Mouse (Mus musculus): ENCODE data around the gene Fgf13.

Gene Fgf13

DNA sequence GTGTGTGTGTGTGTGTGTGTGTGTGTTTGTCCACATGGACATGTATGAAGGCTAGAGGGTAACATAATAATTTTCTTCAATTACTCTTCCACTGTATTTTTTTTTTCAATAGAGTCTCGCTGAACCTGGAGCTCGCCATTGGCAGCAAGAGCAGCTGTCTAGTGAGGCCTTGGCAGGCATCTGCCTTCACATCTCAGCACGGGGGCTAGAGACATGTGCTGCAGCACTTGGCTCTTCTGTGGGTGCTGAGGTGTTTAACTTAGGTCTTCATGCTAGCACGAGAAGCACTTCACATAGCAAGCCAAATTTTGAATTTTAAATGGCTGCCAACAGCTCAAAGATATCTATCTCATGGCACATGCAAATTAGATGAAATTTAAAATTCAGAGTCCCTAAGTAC is 380.9 kb downstream of the Fgf13 start:
- no peak for DNase-seq

DNA sequence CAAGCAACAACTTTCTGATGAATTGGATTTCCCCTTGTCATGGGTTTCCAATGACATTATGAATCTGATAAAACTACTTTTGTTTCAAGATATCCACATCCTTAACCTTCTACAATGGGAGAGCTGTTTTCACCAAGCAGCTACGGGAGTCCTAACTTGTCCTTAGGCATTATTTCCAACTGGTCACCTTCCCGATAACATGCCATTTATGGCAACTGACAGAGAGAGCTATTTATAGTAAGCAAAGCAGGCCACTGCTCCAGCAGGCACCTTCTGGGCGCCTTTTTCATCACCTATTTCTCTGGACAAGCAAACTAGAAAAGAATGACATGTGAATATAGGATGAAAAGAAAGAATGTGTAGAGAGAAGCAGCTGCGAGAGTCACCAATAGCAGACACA is 385.5 kb downstream of the Fgf13 start:
- DNase-seq = no peak

DNA sequence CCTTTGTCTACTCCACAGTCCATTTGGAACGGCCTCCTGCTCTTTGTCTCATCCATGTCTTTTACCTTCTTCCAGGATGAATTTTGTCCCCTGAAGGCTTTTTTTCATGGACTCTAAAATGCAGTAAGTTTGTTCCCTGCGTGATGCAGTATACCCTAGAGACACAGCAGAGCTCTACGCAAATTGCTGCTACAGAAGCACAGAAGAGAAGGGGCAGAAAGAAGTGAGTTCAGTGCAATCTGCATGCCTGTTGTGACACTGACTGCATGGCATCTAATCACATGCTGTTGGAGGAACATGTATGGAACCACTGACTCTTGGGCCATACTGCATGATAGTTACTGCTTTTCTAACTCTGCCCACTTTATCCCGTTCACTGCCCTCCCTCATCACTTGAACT is 388.2 kb downstream of the Fgf13 start:
- no peak for DNase-seq

DNA sequence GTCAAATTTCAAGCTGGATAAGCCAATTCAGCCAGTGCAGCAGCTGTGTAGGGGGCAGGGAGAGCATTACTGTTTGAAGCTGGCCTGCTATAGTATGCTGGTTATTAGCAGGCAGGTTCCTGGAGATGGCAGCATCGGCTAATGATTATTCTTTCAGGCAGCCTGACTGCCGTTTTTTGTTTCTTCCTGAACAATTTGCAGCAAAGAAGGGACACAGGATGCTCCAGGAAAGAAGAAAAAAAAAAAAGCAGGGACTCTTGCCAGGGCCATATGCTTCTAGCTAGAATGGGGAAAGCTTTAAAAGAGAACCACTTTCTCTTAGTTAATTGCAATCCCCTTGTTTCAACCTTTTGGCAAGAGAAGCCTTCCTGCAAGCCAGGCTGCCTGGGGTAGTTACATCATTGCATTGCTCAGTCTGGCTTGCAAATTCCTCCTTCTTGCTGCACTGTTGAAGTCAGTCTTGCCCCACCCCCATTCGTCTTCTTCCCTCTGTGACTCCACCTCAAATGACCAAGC is 388.7 kb downstream of the Fgf13 start:
- DNase-seq = no peak

DNA sequence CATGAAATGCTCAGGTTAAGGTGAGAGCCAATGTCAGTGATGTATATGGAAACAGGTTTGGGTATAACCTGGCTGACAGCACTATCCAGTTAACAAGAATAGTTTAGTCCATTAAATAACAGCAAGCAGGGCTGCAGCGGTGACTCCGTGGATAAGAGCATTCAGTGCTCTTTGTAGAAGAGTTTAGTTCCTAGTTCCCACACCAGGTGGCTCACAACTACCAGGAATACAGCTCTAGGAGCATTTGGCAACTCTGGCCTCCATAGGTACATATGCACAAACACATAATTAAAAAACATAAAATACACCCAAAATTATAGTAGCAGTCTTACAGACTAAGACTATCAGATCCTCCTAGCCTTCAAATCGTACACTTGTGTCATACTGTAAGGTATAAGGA is 390.2 kb downstream of the Fgf13 start:
- DNase-seq = no peak

DNA sequence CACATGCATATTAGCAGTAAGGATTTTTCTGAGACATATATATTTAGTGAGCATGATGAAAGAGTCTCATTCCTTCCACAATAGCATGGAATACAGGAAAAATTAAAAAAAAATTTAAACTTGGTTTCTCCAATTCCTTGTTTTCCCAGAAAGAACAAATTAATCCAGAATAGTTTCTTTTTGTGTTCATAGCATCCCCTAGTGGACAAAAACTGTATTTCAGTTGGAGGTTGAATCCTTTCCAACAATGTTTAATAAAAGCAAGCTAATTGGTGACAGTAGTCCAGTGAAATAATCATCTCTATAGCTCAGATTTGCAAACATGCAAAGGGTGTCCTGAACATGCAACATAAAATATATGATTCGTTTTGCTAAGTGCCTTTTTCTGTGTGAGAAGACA is 395.7 kb downstream of the Fgf13 start:
- DNase-seq = no peak

DNA sequence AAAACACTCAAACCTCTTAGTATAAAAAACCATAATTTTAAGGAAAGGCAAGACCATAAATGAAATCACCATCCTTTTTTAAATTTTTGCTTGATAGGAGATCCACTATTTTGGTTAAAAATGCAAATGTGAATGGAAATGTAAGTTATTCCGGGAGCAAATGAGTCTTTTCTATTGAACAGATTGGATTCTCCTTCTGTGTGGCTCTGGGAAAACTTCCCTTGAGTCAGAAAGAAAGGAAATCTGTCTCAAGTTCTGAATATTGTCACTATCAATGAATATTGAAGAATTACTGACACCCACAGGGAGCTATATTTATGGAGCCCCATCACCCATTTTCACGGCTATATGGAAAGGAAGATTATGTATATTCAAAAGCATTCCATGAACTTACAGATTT is 401.1 kb downstream of the Fgf13 start:
- no peak for DNase-seq

DNA sequence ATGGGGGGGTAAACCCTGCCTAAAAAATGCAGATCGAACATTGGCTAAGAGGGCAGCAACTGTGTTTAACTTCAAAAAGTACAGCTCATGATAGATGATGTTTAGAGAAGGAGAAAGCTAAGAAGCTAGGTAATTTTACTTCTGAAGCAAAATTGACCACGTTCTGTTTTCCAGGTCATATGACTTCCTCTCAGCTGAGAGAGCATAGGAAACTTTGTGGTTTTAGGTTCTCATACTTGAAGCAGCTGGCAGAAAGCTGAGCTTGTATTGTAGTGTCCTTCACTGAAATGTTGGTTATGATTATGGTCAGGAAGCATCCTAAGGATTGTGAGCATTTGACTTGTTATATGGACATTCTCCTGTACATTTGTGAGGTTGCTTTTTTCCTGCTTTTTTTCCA is 425.9 kb downstream of the Fgf13 start:
- DNase-seq = no peak

DNA sequence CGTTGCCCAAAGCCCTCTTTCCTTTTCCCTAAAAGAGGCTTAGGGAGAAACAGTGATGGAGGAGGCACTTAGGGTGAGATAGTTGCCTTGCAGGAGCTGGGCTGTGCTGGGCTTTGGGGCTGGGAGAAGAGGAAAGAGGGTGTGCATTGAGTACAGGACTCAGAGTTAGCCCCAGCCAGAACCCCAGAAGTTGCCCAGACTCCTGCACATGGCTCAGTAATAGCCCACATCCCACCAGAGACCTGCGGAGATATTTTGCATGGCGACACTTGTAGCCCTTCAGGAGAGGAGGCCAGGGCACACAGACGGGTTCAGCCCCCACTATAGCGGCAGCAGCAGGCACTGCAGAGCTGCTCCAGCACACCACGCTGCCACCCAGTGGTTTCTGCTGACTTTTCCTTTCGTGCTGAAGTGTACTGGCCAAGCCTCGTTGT is 432.9 kb downstream of the Fgf13 start:
- DNase-seq = peak; percentile 31 to 39

DNA sequence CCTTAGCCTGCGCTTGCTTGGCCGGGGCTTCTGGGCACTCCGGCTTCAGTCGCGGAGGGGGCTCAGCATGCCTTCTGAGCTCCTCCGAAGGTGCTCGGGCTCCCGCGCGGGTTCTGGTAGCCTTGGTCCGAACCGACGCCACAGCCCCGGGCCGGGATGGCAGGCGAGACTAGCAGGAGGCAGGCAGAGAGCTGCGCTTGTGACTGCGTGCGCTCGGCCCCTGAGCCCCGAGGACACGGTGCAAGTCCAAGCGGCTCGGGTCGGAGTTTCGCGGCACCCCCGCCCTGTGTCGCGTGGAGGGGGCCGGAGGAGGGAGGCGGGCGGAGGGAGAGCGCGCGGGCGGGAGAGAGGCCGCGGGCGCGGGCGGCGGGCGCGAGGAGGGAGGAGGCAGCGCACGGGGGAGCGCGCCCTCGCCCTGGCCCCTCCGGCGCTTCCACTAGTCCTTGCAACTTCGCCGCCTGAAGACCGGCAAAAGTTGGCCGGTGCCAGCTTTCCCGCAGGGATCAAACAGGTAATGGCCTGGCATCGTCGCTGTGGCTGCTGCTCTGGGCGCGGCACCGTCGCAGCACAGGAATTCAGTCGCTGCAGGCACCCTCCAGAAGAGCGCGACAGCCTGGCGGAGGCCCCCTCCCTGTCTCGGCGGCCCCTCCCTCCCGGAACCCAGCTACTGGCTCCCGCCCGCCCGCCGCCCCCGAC is 433.6 kb downstream of the Fgf13 start:
- peak; percentile 14 to 22 for DNase-seq

DNA sequence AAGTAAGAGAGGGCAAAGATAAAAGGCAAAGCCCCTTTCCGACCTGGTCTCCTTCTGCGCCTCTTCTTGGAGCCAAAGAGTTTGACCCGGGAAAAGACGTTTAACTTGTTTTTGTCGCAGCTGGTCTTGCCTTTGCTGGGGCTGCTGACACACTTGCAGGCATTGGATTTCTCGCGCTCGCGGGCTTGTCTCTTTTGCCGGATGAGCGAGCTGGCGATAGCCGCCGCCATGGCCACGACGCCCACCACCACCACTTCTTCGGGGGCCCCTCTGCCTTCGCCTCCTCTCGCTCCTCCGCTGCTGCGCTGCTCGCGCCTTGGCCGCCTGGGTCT is 434.1 kb downstream of the Fgf13 start:
- DNase-seq = no peak

DNA sequence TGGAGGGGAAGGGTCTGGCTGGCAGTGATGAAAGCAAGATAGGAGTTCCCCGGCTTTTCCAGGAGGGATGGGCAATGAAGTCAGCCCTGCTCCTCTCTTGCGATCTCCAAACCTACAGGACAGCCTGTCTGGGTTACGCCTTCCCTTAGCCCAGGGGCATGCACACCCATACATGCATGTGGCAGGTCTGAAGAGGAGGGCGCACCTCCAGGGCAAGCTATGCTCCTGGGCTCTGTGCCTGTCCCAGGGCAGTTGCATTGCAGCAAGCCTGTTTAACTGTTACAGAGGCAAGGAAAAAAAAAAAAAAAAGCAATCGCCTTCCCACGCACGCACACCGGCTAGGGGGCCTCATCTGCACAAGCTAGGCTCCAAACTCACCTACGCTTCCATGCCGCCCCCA is 434.5 kb downstream of the Fgf13 start:
- peak; percentile 0 to 1 for DNase-seq

DNA sequence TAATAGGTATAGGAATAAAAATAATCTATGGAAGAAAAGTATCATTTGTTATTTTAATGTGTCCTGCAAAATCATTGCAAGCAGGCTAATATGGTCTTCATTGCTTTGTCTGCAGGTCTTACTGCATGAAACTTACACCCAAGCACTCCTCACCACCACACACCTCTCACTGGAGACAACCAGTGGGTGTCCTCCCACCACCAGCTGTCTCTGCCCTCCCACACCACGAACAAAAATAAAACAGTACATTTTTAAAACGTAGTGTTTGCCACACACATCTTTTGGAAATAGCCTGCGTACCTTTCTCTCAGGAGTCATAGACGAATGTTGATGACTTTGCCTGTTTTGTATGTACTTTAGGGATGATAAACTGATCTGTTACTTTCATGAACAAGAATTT is 441.2 kb downstream of the Fgf13 start:
- no peak for DNase-seq

DNA sequence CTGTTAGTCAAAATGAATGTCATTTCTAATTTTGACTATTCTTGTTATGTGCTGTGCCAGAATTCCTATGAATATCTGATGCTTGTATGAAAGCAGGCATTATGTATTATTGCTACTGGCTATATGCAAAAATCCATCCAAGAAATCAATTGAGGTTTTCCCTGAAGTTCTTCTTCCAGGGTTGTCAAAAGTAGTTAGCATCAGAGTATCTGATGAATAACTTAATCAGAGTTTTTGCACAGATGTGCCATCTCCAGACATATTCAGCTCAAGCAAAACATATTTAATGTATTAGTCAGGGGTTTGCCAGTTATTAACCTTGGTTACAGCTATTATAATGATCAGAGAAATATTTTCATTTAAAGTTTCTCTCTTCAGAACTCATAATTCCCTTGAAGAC is 454.7 kb downstream of the Fgf13 start:
- no peak for DNase-seq

DNA sequence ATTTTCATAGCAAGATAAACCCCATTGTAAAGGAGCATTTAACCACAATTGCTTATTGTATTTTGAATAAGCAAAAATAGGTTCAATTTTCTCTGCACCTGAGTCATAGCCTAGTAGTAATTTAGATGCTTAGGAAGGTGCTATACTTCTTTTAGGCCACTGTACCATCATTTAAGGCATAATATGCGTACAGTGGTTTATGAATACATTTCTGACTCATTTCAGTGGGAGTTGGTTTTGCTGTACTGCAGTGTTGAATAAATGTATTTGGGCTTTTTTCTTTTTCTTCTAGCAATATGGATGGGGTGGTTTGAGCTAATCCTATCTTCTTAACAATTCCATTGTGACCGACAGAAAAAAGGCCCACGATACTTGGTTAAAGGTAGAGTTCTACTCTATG is 481.9 kb downstream of the Fgf13 start:
- DNase-seq = no peak

DNA sequence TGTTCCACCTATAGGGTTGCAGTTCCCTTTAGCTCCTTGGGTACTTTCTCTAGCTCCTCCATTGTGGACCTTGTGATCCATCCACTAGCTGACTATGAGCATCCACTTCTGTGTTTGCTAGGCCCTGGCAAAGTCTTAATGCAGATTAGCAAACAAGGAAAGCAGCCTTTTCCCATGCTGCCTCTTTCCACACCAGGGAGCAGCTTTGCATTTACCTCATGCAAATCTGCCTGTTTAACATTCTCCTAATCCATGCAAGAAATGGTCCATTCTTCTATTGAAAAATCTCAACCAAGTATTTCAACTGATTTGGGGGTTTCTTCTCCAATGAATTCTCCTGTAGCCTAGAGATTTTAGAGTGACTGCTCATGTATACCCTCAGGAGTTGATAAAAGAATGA is 487.4 kb downstream of the Fgf13 start:
- no peak for DNase-seq

DNA sequence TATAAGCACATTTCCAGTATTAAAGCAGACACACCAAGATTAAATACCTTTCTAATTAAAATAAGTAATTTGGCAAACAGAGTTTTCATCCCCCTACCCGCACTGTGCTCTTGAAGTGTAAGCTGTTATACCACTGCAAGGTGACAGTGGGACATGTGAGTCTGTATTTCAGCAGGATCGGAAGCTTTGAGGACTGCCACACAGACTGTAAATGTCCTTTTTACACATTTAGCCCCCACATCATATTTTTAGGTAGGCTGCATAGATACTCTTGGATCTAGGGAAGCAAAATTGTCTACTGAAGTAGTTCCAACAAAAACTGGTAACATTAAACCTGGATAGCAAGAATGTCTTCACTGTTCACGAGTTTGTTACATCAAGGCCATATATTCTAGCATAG is 495.8 kb downstream of the Fgf13 start:
- no peak for DNase-seq

DNA sequence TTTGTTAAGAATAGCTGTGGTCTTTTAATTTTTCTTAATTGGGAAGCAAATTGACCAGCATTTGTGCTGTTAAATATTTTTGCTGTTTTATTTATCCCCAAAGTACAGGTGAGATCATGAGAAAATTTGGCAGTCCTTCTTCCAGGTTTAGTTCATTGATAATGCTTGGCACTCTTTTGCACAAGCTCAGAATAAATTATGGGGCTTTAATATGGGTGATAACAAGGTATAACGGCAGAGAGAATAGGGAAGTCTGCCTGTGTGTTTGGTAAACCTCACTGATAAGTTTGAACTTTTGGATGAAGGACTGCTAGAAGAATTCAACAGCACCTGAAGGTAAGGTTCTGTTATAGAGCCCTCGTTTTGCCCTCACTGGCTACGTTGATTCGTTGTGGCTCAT is 504.7 kb downstream of the Fgf13 start:
- no peak for DNase-seq

DNA sequence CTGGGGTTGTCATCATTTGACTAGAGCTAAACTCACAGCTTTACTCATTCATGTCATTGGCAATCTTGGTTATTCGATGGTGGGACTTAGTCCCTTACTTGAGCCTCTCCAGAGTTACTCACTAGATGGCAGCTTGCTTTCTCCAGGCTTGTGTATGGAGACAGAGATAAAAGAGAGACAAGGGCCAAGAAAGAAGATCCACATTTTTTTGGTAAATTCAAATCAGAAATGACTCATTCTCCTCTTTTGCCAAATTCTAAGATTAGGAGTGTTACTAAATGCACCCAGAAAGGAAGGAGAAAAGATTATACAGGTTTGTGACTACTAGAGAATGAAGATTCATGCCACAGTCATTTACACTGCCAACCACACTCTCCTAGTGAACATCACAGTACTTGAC is 532.9 kb downstream of the Fgf13 start:
- DNase-seq = no peak

Measured in B cell, adult 2 months (primary cell).